Mouse (Mus musculus): ENCODE measurements around the gene Pxdn. TPM values are rescaled to one million over a fixed set of nuclear protein-coding genes. Genes with fewer than 3 reads are reported as not detected.

Gene Pxdn
- polyA plus RNA-seq, 1 experiment from 2014 or later = 93.0 TPM

- no peak for ATAC-seq (ENCODE audit: insufficient read depth, low FRiP score)
- Histone ChIP-seq H3K4me3 (replicated peaks; ENCODE audit: low read length) (no peak overlapping the region), H3K27ac (ENCODE audit: low read length) (no peak overlapping the region), H3K36me3 (ENCODE audit: control insufficient read depth, insufficient read depth, low read length) (no peaks in the 10 kb centered on the region), H3K9ac (ENCODE audit: low read length) (no peak overlapping the region), H3K9me3 (replicated peaks; ENCODE audit: control insufficient read depth, low read length) (no peaks in the 10 kb centered on the region), H3K4me2 (ENCODE audit: low read depth, low read length) (no peak overlapping the region), H3K27me3 (ENCODE audit: control insufficient read depth, insufficient read depth, low read length) (no peaks in the 10 kb centered on the region), H3K4me1 (ENCODE audit: control insufficient read depth, insufficient read depth, low read length) (no peaks in the 10 kb centered on the region)
- 39% methylated on average over 3 of the region's 3 CpGs for WGBS
These were observed 86.1 kb downstream of the Pxdn start for GRCm38 (mm10) chr12:30023491-30023890.

- no peaks in the 10 kb centered on the region for H3K36me3 ChIP-seq (ENCODE audit: control insufficient read depth, insufficient read depth, low read length)
- no peak overlapping the region for H3K9ac ChIP-seq (ENCODE audit: low read length)
- no peaks in the 10 kb centered on the region for H3K4me1 ChIP-seq (ENCODE audit: control insufficient read depth, insufficient read depth, low read length)
- H3K27ac ChIP-seq (ENCODE audit: low read length) = no peak overlapping the region
- no peak overlapping the region for H3K4me2 ChIP-seq (ENCODE audit: low read depth, low read length)
- no peak overlapping the region for H3K4me3 ChIP-seq (replicated peaks; ENCODE audit: low read length)
- no peaks in the 10 kb centered on the region for H3K27me3 ChIP-seq (ENCODE audit: control insufficient read depth, insufficient read depth, low read length)
- no peaks in the 10 kb centered on the region for H3K9me3 ChIP-seq (replicated peaks; ENCODE audit: control insufficient read depth, low read length)
- ATAC-seq (ENCODE audit: insufficient read depth, low FRiP score) = no peak
- 51% methylated on average over 2 of the region's 2 CpGs for WGBS
These were observed 86.9 kb downstream of the Pxdn start for GRCm38 (mm10) chr12:30024264-30024825.

GRCm38 (mm10) chr12:30027721-30028340 lies 90.4 kb downstream of the Pxdn start:
- ATAC-seq (ENCODE audit: insufficient read depth, low FRiP score) = no peak
- WGBS = 66% methylated on average over 3 of the region's 3 CpGs

GRCm38 (mm10) chr12:30029111-30029510 lies 91.7 kb downstream of the Pxdn start:
- Histone ChIP-seq H3K9me3 (replicated peaks; ENCODE audit: control insufficient read depth, low read length) (no peaks in the 10 kb centered on the region), H3K4me1 (ENCODE audit: control insufficient read depth, insufficient read depth, low read length) (no peaks in the 10 kb centered on the region), H3K4me3 (replicated peaks; ENCODE audit: low read length) (no peak overlapping the region), H3K9ac (ENCODE audit: low read length) (no peak overlapping the region), H3K27ac (ENCODE audit: low read length) (no peak overlapping the region), H3K27me3 (ENCODE audit: control insufficient read depth, insufficient read depth, low read length) (no peaks in the 10 kb centered on the region), H3K4me2 (ENCODE audit: low read depth, low read length) (no peak overlapping the region), H3K36me3 (ENCODE audit: control insufficient read depth, insufficient read depth, low read length) (no peaks in the 10 kb centered on the region)
- WGBS = 80% methylated on average over 1 of the region's 1 CpGs
- ATAC-seq (ENCODE audit: insufficient read depth, low FRiP score) = no peak

More at GRCm38 (mm10) chr12:30027721-30028340, 90.4 kb downstream of the Pxdn start:
- no peak overlapping the region for H3K9ac ChIP-seq (ENCODE audit: low read length)
- no peaks in the 10 kb centered on the region for H3K9me3 ChIP-seq (replicated peaks; ENCODE audit: control insufficient read depth, low read length)
- no peak overlapping the region for H3K4me2 ChIP-seq (ENCODE audit: low read depth, low read length)
- H3K4me3 ChIP-seq (replicated peaks; ENCODE audit: low read length) = no peak overlapping the region
- no peaks in the 10 kb centered on the region for H3K4me1 ChIP-seq (ENCODE audit: control insufficient read depth, insufficient read depth, low read length)
- H3K36me3 ChIP-seq (ENCODE audit: control insufficient read depth, insufficient read depth, low read length) = no peaks in the 10 kb centered on the region
- no peak overlapping the region for H3K27ac ChIP-seq (ENCODE audit: low read length)
- no peaks in the 10 kb centered on the region for H3K27me3 ChIP-seq (ENCODE audit: control insufficient read depth, insufficient read depth, low read length)

GRCm38 (mm10) chr12:30030571-30030970 lies 93.2 kb downstream of the Pxdn start:
- Histone ChIP-seq H3K4me3 (replicated peaks; ENCODE audit: low read length) (no peak overlapping the region), H3K4me1 (ENCODE audit: control insufficient read depth, insufficient read depth, low read length) (no peaks in the 10 kb centered on the region), H3K27ac (ENCODE audit: low read length) (no peak overlapping the region), H3K27me3 (ENCODE audit: control insufficient read depth, insufficient read depth, low read length) (no peaks in the 10 kb centered on the region), H3K9ac (ENCODE audit: low read length) (no peak overlapping the region), H3K4me2 (ENCODE audit: low read depth, low read length) (no peak overlapping the region), H3K9me3 (replicated peaks; ENCODE audit: control insufficient read depth, low read length) (no peaks in the 10 kb centered on the region), H3K36me3 (ENCODE audit: control insufficient read depth, insufficient read depth, low read length) (no peaks in the 10 kb centered on the region)
- WGBS = 50% methylated on average over 5 of the region's 5 CpGs
- ATAC-seq (ENCODE audit: insufficient read depth, low FRiP score) = no peak

GRCm38 (mm10) chr12:30034681-30035080 lies 97.3 kb downstream of the Pxdn start:
- Histone ChIP-seq H3K4me2 (ENCODE audit: low read depth, low read length) (no peak overlapping the region), H3K27ac (ENCODE audit: low read length) (no peak overlapping the region), H3K27me3 (ENCODE audit: control insufficient read depth, insufficient read depth, low read length) (no peaks in the 10 kb centered on the region), H3K9me3 (replicated peaks; ENCODE audit: control insufficient read depth, low read length) (no peaks in the 10 kb centered on the region), H3K4me3 (replicated peaks; ENCODE audit: low read length) (no peak overlapping the region), H3K9ac (ENCODE audit: low read length) (no peak overlapping the region), H3K36me3 (ENCODE audit: control insufficient read depth, insufficient read depth, low read length) (no peaks in the 10 kb centered on the region), H3K4me1 (ENCODE audit: control insufficient read depth, insufficient read depth, low read length) (0 out of 2 replicates have a peak, but pooled peaks cover 3% of the 10 kb centered on the region)
- no peak for ATAC-seq (ENCODE audit: insufficient read depth, low FRiP score)
- 74% methylated on average over 5 of the region's 5 CpGs for WGBS

- Histone ChIP-seq H3K27me3 (ENCODE audit: control insufficient read depth, insufficient read depth, low read length) (no peaks in the 10 kb centered on the region), H3K4me3 (replicated peaks; ENCODE audit: low read length) (no peak overlapping the region), H3K4me1 (ENCODE audit: control insufficient read depth, insufficient read depth, low read length) (0 out of 2 replicates have a peak, but pooled peaks cover 3% of the 10 kb centered on the region), H3K9ac (ENCODE audit: low read length) (no peak overlapping the region), H3K9me3 (replicated peaks; ENCODE audit: control insufficient read depth, low read length) (no peaks in the 10 kb centered on the region), H3K27ac (ENCODE audit: low read length) (no peak overlapping the region), H3K36me3 (ENCODE audit: control insufficient read depth, insufficient read depth, low read length) (no peaks in the 10 kb centered on the region), H3K4me2 (ENCODE audit: low read depth, low read length) (no peak overlapping the region)
- ATAC-seq (ENCODE audit: insufficient read depth, low FRiP score) = no peak
- 30% methylated on average over 1 of the region's 1 CpGs for WGBS
These were observed 98.0 kb downstream of the Pxdn start for GRCm38 (mm10) chr12:30035406-30035805.

GRCm38 (mm10) chr12:30035841-30036568 lies 98.6 kb downstream of the Pxdn start:
- no peak overlapping the region for H3K4me2 ChIP-seq (ENCODE audit: low read depth, low read length)
- H3K9me3 ChIP-seq (replicated peaks; ENCODE audit: control insufficient read depth, low read length) = no peaks in the 10 kb centered on the region
- no peak overlapping the region for H3K27ac ChIP-seq (ENCODE audit: low read length)
- 0 out of 2 replicates have a peak, but pooled peaks cover 3% of the 10 kb centered on the region for H3K4me1 ChIP-seq (ENCODE audit: control insufficient read depth, insufficient read depth, low read length)
- no peak for ATAC-seq (ENCODE audit: insufficient read depth, low FRiP score)
- H3K4me3 ChIP-seq (replicated peaks; ENCODE audit: low read length) = no peak overlapping the region
- H3K36me3 ChIP-seq (ENCODE audit: control insufficient read depth, insufficient read depth, low read length) = no peaks in the 10 kb centered on the region
- no peaks in the 10 kb centered on the region for H3K27me3 ChIP-seq (ENCODE audit: control insufficient read depth, insufficient read depth, low read length)
- H3K9ac ChIP-seq (ENCODE audit: low read length) = no peak overlapping the region

- Histone ChIP-seq H3K27ac (ENCODE audit: low read length) (no peak overlapping the region), H3K4me3 (replicated peaks; ENCODE audit: low read length) (no peak overlapping the region), H3K4me1 (ENCODE audit: control insufficient read depth, insufficient read depth, low read length) (0 out of 2 replicates have a peak, but pooled peaks cover 3% of the 10 kb centered on the region), H3K27me3 (ENCODE audit: control insufficient read depth, insufficient read depth, low read length) (no peaks in the 10 kb centered on the region), H3K4me2 (ENCODE audit: low read depth, low read length) (no peak overlapping the region), H3K9ac (ENCODE audit: low read length) (no peak overlapping the region), H3K9me3 (replicated peaks; ENCODE audit: control insufficient read depth, low read length) (no peaks in the 10 kb centered on the region), H3K36me3 (ENCODE audit: control insufficient read depth, insufficient read depth, low read length) (no peaks in the 10 kb centered on the region)
- ATAC-seq (ENCODE audit: insufficient read depth, low FRiP score) = peak; percentile 32; the same call in 1 of the 2 replicates
- 67% methylated on average over 4 of the region's 4 CpGs for WGBS
These were observed 99.2 kb downstream of the Pxdn start for GRCm38 (mm10) chr12:30036569-30037055.

All from stomach, embryonic 16.5 days (tissue).